Mouse (Mus musculus): ENCODE data around the gene Rps6kc1. TPM values are rescaled to one million over a fixed set of nuclear protein-coding genes. Genes with fewer than 3 reads are reported as not detected.

Rps6kc1 gene
- polyA plus RNA-seq, 1 experiment, result 26.2 TPM

GRCm38 (mm10) chr1:190683060-190683459 is 228.5 kb downstream of the Rps6kc1 start:
- DNase-seq (ENCODE audit: extremely low spot score in 1 of 2, low spot score in 1 of 2), result no peak

- peak; percentile 52 to 69 for DNase-seq (ENCODE audit: extremely low spot score in 1 of 2, low spot score in 1 of 2)
Observed at GRCm38 (mm10) chr1:190682021-190682926, 229.3 kb downstream of the Rps6kc1 start.

- no peak for DNase-seq (ENCODE audit: extremely low spot score in 1 of 2, low spot score in 1 of 2)
Observed at GRCm38 (mm10) chr1:190675455-190675854, 236.1 kb downstream of the Rps6kc1 start.

GRCm38 (mm10) chr1:190669099-190669498 is 242.5 kb downstream of the Rps6kc1 start:
- DNase-seq (ENCODE audit: extremely low spot score in 1 of 2, low spot score in 1 of 2), result no peak

GRCm38 (mm10) chr1:190667821-190668220 is 243.7 kb downstream of the Rps6kc1 start:
- DNase-seq (ENCODE audit: extremely low spot score in 1 of 2, low spot score in 1 of 2), result no peak

- DNase-seq (ENCODE audit: extremely low spot score in 1 of 2, low spot score in 1 of 2), result no peak
Observed at GRCm38 (mm10) chr1:190667326-190667725, 244.2 kb downstream of the Rps6kc1 start.

GRCm38 (mm10) chr1:190665490-190665875 is 246.1 kb downstream of the Rps6kc1 start:
- DNase-seq (ENCODE audit: extremely low spot score in 1 of 2, low spot score in 1 of 2), result no peak

- no peak for DNase-seq (ENCODE audit: extremely low spot score in 1 of 2, low spot score in 1 of 2)
Observed at GRCm38 (mm10) chr1:190664767-190665489, 246.6 kb downstream of the Rps6kc1 start.

- no peak for DNase-seq (ENCODE audit: extremely low spot score in 1 of 2, low spot score in 1 of 2)
Observed at GRCm38 (mm10) chr1:190663996-190664395, 247.6 kb downstream of the Rps6kc1 start.

GRCm38 (mm10) chr1:190662736-190663135 is 248.8 kb downstream of the Rps6kc1 start:
- DNase-seq (ENCODE audit: extremely low spot score in 1 of 2, low spot score in 1 of 2), result no peak

- DNase-seq (ENCODE audit: extremely low spot score in 1 of 2, low spot score in 1 of 2), result no peak
Observed at GRCm38 (mm10) chr1:190661764-190662163, 249.8 kb downstream of the Rps6kc1 start.

- DNase-seq (ENCODE audit: extremely low spot score in 1 of 2, low spot score in 1 of 2), result peak in 1 of 2 experiments; percentile 20
Observed at GRCm38 (mm10) chr1:190661249-190661648, 250.3 kb downstream of the Rps6kc1 start.

GRCm38 (mm10) chr1:190659722-190660502 is 251.7 kb downstream of the Rps6kc1 start:
- DNase-seq (ENCODE audit: extremely low spot score in 1 of 2, low spot score in 1 of 2), result peak; percentile 67 to 80

- DNase-seq (ENCODE audit: extremely low spot score in 1 of 2, low spot score in 1 of 2), result no peak
Observed at GRCm38 (mm10) chr1:190658266-190658665, 253.3 kb downstream of the Rps6kc1 start.

GRCm38 (mm10) chr1:190656089-190656488 is 255.5 kb downstream of the Rps6kc1 start:
- DNase-seq (ENCODE audit: extremely low spot score in 1 of 2, low spot score in 1 of 2), result no peak

GRCm38 (mm10) chr1:190655651-190656050 is 255.9 kb downstream of the Rps6kc1 start:
- DNase-seq (ENCODE audit: extremely low spot score in 1 of 2, low spot score in 1 of 2), result no peak

- DNase-seq (ENCODE audit: extremely low spot score in 1 of 2, low spot score in 1 of 2), result peak in 1 of 2 experiments; percentile 10
Observed at GRCm38 (mm10) chr1:190655081-190655480, 256.5 kb downstream of the Rps6kc1 start.

GRCm38 (mm10) chr1:190654694-190655001 is 256.9 kb downstream of the Rps6kc1 start:
- no peak for DNase-seq (ENCODE audit: extremely low spot score in 1 of 2, low spot score in 1 of 2)

GRCm38 (mm10) chr1:190653989-190654693 is 257.4 kb downstream of the Rps6kc1 start:
- no peak for DNase-seq (ENCODE audit: extremely low spot score in 1 of 2, low spot score in 1 of 2)

- DNase-seq (ENCODE audit: extremely low spot score in 1 of 2, low spot score in 1 of 2), result no peak
Observed at GRCm38 (mm10) chr1:190653081-190653480, 258.5 kb downstream of the Rps6kc1 start.

All from frontal cortex, adult 2 months (tissue).